Mouse (Mus musculus) thymus, postnatal 4 days (tissue): Measurements from ENCODE around the gene Tpra1.

ENCODE experiments used
- DNase-seq: peaks from one replicate; pipeline ENCODE4 v3.0.0; 2021

Gene Tpra1

GRCm38 (mm10) chr6:88890832-88891231 lies 11.2 kb upstream of the Tpra1 start:
- no peak for DNase-seq

GRCm38 (mm10) chr6:88893559-88893958 lies 8.5 kb upstream of the Tpra1 start:
- DNase-seq: peak; percentile 90

- DNase-seq: no peak
These were observed 6.1 kb upstream of the Tpra1 start for GRCm38 (mm10) chr6:88895943-88896342.

- no peak for DNase-seq
These were observed 4.8 kb upstream of the Tpra1 start for GRCm38 (mm10) chr6:88897246-88897645.

- peak; percentile 98 for DNase-seq
These were observed 3.5 kb upstream of the Tpra1 start, which contains the start of gene Mcm2 for GRCm38 (mm10) chr6:88898534-88899048. Gene Mcm2, minus strand, starts transcription at chr6:88898780.

GRCm38 (mm10) chr6:88899086-88899485 lies 3.0 kb upstream of the Tpra1 start:
- DNase-seq: no peak

GRCm38 (mm10) chr6:88899628-88900027 lies 2.4 kb upstream of the Tpra1 start:
- no peak for DNase-seq

- DNase-seq: no peak
These were observed 580 bp upstream of the Tpra1 start for GRCm38 (mm10) chr6:88901471-88901870.

GRCm38 (mm10) chr6:88903708-88904107 lies 1.7 kb downstream of the Tpra1 start:
- DNase-seq: no peak

- DNase-seq: no peak
These were observed 2.5 kb downstream of the Tpra1 start for GRCm38 (mm10) chr6:88904456-88904974.

- DNase-seq: no peak
These were observed 3.0 kb downstream of the Tpra1 start for GRCm38 (mm10) chr6:88905042-88905441.

- DNase-seq: peak; percentile 68
These were observed 4.5 kb downstream of the Tpra1 start for GRCm38 (mm10) chr6:88906369-88907108.

- peak; percentile 55 for DNase-seq
These were observed 7.1 kb downstream of the Tpra1 start for GRCm38 (mm10) chr6:88909151-88909550.

- DNase-seq: no peak
These were observed 11.0 kb downstream of the Tpra1 start for GRCm38 (mm10) chr6:88913022-88913421.

- DNase-seq: no peak
These were observed 11.4 kb downstream of the Tpra1 start for GRCm38 (mm10) chr6:88913440-88913839.

GRCm38 (mm10) chr6:88914799-88915198 lies 12.7 kb downstream of the Tpra1 start:
- DNase-seq: no peak

- peak; percentile 10 for DNase-seq
These were observed 13.5 kb downstream of the Tpra1 start for GRCm38 (mm10) chr6:88915510-88915909.

GRCm38 (mm10) chr6:88916153-88916552 lies 14.1 kb downstream of the Tpra1 start:
- DNase-seq: peak; percentile 71

GRCm38 (mm10) chr6:88918802-88919201 lies 16.8 kb downstream of the Tpra1 start:
- DNase-seq: peak; percentile 14

GRCm38 (mm10) chr6:88924502-88925275 lies 22.6 kb downstream of the Tpra1 start:
- DNase-seq: peak; percentile 36

- DNase-seq: peak; percentile 79
These were observed 23.7 kb downstream of the Tpra1 start for GRCm38 (mm10) chr6:88925640-88926205.

- DNase-seq: peak; percentile 70
These were observed 24.8 kb downstream of the Tpra1 start for GRCm38 (mm10) chr6:88926870-88927269.

- DNase-seq: peak; percentile 92
These were observed 25.5 kb downstream of the Tpra1 start for GRCm38 (mm10) chr6:88927595-88927994.
